Mouse (Mus musculus) WW6 (cell line): ENCODE results near the gene Gm20388.

Experiments used
- DNase-seq: peaks from one replicate; pipeline ENCODE4 v3.0.0-alpha.2; 2013; ENCODE audit warnings: low read depth, low spot score

Gm20388 gene

GRCm38 (mm10) chr8:124336302-124336701 is 4425.7 kb downstream of the Gm20388 start:
- DNase-seq, result no peak

- no peak for DNase-seq
Measured at GRCm38 (mm10) chr8:124339742-124340141, 4429.1 kb downstream of the Gm20388 start.

- no peak for DNase-seq
Measured at GRCm38 (mm10) chr8:124340360-124341068, 4429.9 kb downstream of the Gm20388 start.

GRCm38 (mm10) chr8:124343151-124343550 is 4432.5 kb downstream of the Gm20388 start:
- DNase-seq, result no peak

- no peak for DNase-seq
Measured at GRCm38 (mm10) chr8:124343991-124344390, 4433.4 kb downstream of the Gm20388 start.

- DNase-seq, result no peak
Measured at GRCm38 (mm10) chr8:124345098-124345497, 4434.5 kb downstream of the Gm20388 start.

- DNase-seq, result no peak
Measured at GRCm38 (mm10) chr8:124346852-124347523, 4436.3 kb downstream of the Gm20388 start.

- DNase-seq, result no peak
Measured at GRCm38 (mm10) chr8:124348087-124348486, 4437.4 kb downstream of the Gm20388 start.

GRCm38 (mm10) chr8:124349663-124350062 is 4439.0 kb downstream of the Gm20388 start:
- DNase-seq, result no peak

GRCm38 (mm10) chr8:124351636-124352035 is 4441.0 kb downstream of the Gm20388 start:
- DNase-seq, result no peak

- DNase-seq, result no peak
Measured at GRCm38 (mm10) chr8:124360911-124361310, 4450.3 kb downstream of the Gm20388 start.

- DNase-seq, result no peak
Measured at GRCm38 (mm10) chr8:124361773-124362427, 4451.3 kb downstream of the Gm20388 start.

GRCm38 (mm10) chr8:124362589-124362988 is 4451.9 kb downstream of the Gm20388 start:
- no peak for DNase-seq

- no peak for DNase-seq
Measured at GRCm38 (mm10) chr8:124363337-124363736, 4452.7 kb downstream of the Gm20388 start.

GRCm38 (mm10) chr8:124368213-124368612 is 4457.6 kb downstream of the Gm20388 start:
- DNase-seq, result no peak

GRCm38 (mm10) chr8:124370422-124371183 is 4460.0 kb downstream of the Gm20388 start:
- no peak for DNase-seq

GRCm38 (mm10) chr8:124371410-124372123 is 4460.9 kb downstream of the Gm20388 start:
- DNase-seq, result no peak

- DNase-seq, result no peak
Measured at GRCm38 (mm10) chr8:124373753-124374152, 4463.1 kb downstream of the Gm20388 start.

GRCm38 (mm10) chr8:124375168-124375567 is 4464.5 kb downstream of the Gm20388 start:
- DNase-seq, result no peak

- DNase-seq, result no peak
Measured at GRCm38 (mm10) chr8:124375727-124376126, 4465.1 kb downstream of the Gm20388 start.

- no peak for DNase-seq
Measured at GRCm38 (mm10) chr8:124376406-124376805, 4465.8 kb downstream of the Gm20388 start.
